Mouse (Mus musculus): ENCODE results near the gene Nf2. TPM values are rescaled to one million over a fixed set of nuclear protein-coding genes. Genes with fewer than 3 reads are reported as not detected.

Nf2 gene
- 52.1 TPM for polyA plus RNA-seq (2014; fragmentation: Illumina TruSeq; extraction: RNeasy Lipid Tissue Mini Kit (QIAGEN cat#74804); ENCODE audit: low read depth, low replicate concordance)

GRCm38 (mm10) chr11:4849258-4849943, at the start of gene Nf2:
Nf2 (minus strand) TSS chr11:4849536.

GRCm38 (mm10) chr11:4894848-4895816, 45.8 kb upstream of the Nf2 start, which contains the start of gene Thoc5:
Thoc5 (plus strand) TSS chr11:4895320.

GRCm38 (mm10) chr11:4873755-4874475, 24.6 kb upstream of the Nf2 start, which contains the start of gene Nipsnap1:
Nipsnap1 (plus strand) TSS chr11:4873951.

GRCm38 (mm10) chr11:4746733-4747132, 102.6 kb downstream of the Nf2 start, which contains the start of gene Cabp7:
Cabp7 (minus strand) TSS chr11:4746778.

Other genes with a start within 250 kb of the Nf2 start
- not detected for gene Gm11032, start 229.5 kb downstream of the Nf2 start, polyA plus RNA-seq (2014; fragmentation: Illumina TruSeq; extraction: RNeasy Lipid Tissue Mini Kit (QIAGEN cat#74804); ENCODE audit: low read depth, low replicate concordance)
- gene Ascc2, start 211.8 kb downstream of the Nf2 start, polyA plus RNA-seq (2014; fragmentation: Illumina TruSeq; extraction: RNeasy Lipid Tissue Mini Kit (QIAGEN cat#74804); ENCODE audit: low read depth, low replicate concordance) = 27.2 TPM
- gene Uqcr10, start 145.2 kb downstream of the Nf2 start, polyA plus RNA-seq (2014; fragmentation: Illumina TruSeq; extraction: RNeasy Lipid Tissue Mini Kit (QIAGEN cat#74804); ENCODE audit: low read depth, low replicate concordance) = 374 TPM
- gene Zmat5, start 144.9 kb downstream of the Nf2 start, polyA plus RNA-seq (2014; fragmentation: Illumina TruSeq; extraction: RNeasy Lipid Tissue Mini Kit (QIAGEN cat#74804); ENCODE audit: low read depth, low replicate concordance) = 23.3 TPM
- gene Cabp7, start 102.8 kb downstream of the Nf2 start, polyA plus RNA-seq (2014; fragmentation: Illumina TruSeq; extraction: RNeasy Lipid Tissue Mini Kit (QIAGEN cat#74804); ENCODE audit: low read depth, low replicate concordance) = not detected
- gene Nipsnap1, start 24.4 kb upstream of the Nf2 start, polyA plus RNA-seq (2014; fragmentation: Illumina TruSeq; extraction: RNeasy Lipid Tissue Mini Kit (QIAGEN cat#74804); ENCODE audit: low read depth, low replicate concordance) = 13.3 TPM
- 20.1 TPM for gene Thoc5, start 45.8 kb upstream of the Nf2 start, polyA plus RNA-seq (2014; fragmentation: Illumina TruSeq; extraction: RNeasy Lipid Tissue Mini Kit (QIAGEN cat#74804); ENCODE audit: low read depth, low replicate concordance)
- 0.26 TPM for gene Nefh, start 98.5 kb upstream of the Nf2 start, polyA plus RNA-seq (2014; fragmentation: Illumina TruSeq; extraction: RNeasy Lipid Tissue Mini Kit (QIAGEN cat#74804); ENCODE audit: low read depth, low replicate concordance)
- 54.3 TPM for gene Ap1b1, start 137.3 kb upstream of the Nf2 start, polyA plus RNA-seq (2014; fragmentation: Illumina TruSeq; extraction: RNeasy Lipid Tissue Mini Kit (QIAGEN cat#74804); ENCODE audit: low read depth, low replicate concordance)
- 18.2 TPM for gene Rasl10a, start 208.6 kb upstream of the Nf2 start, polyA plus RNA-seq (2014; fragmentation: Illumina TruSeq; extraction: RNeasy Lipid Tissue Mini Kit (QIAGEN cat#74804); ENCODE audit: low read depth, low replicate concordance)
- gene Gas2l1, start 215.8 kb upstream of the Nf2 start, polyA plus RNA-seq (2014; fragmentation: Illumina TruSeq; extraction: RNeasy Lipid Tissue Mini Kit (QIAGEN cat#74804); ENCODE audit: low read depth, low replicate concordance) = 136 TPM
- gene Rhbdd3, start 249.4 kb upstream of the Nf2 start, polyA plus RNA-seq (2014; fragmentation: Illumina TruSeq; extraction: RNeasy Lipid Tissue Mini Kit (QIAGEN cat#74804); ENCODE audit: low read depth, low replicate concordance) = 59.8 TPM
- 377 TPM for gene Ewsr1, start 249.7 kb upstream of the Nf2 start, polyA plus RNA-seq (2014; fragmentation: Illumina TruSeq; extraction: RNeasy Lipid Tissue Mini Kit (QIAGEN cat#74804); ENCODE audit: low read depth, low replicate concordance)